Mouse (Mus musculus): Measurements from ENCODE around the gene Fam92b. TPM values are rescaled to one million over a fixed set of nuclear protein-coding genes. Genes with fewer than 3 reads are reported as not detected.

Gene Fam92b
- polyA plus RNA-seq, 1 experiment from 2014 or later, result 0.94 TPM

- ATAC-seq (ENCODE audit: insufficient read depth, low FRiP score, low read depth), result no peak
- Histone ChIP-seq H3K27ac (no peak overlapping the region), H3K4me3 (replicated peaks) (no peak overlapping the region), H3K9ac (no peak overlapping the region), H3K4me1 (peaks cover 34% of the 10 kb centered on the region), H3K27me3 (replicated peaks) (no peaks in the 10 kb centered on the region), H3K36me3 (no peaks in the 10 kb centered on the region), H3K4me2 (no peak overlapping the region), H3K9me3 (no peaks in the 10 kb centered on the region)
- 33% methylated on average over 11 of the region's 11 CpGs for WGBS
Observed at GRCm38 (mm10) chr8:120208113-120208512, 30.8 kb upstream of the Fam92b start.

GRCm38 (mm10) chr8:120207364-120207763, 30.1 kb upstream of the Fam92b start:
- Histone ChIP-seq H3K4me3 (replicated peaks) (no peak overlapping the region), H3K36me3 (no peaks in the 10 kb centered on the region), H3K27ac (no peak overlapping the region), H3K4me2 (no peak overlapping the region), H3K9ac (no peak overlapping the region), H3K9me3 (no peaks in the 10 kb centered on the region), H3K27me3 (replicated peaks) (no peaks in the 10 kb centered on the region), H3K4me1 (peaks cover 37% of the 10 kb centered on the region)
- ATAC-seq (ENCODE audit: insufficient read depth, low FRiP score, low read depth), result no peak
- 86% methylated on average over 8 of the region's 8 CpGs for WGBS

DNA sequence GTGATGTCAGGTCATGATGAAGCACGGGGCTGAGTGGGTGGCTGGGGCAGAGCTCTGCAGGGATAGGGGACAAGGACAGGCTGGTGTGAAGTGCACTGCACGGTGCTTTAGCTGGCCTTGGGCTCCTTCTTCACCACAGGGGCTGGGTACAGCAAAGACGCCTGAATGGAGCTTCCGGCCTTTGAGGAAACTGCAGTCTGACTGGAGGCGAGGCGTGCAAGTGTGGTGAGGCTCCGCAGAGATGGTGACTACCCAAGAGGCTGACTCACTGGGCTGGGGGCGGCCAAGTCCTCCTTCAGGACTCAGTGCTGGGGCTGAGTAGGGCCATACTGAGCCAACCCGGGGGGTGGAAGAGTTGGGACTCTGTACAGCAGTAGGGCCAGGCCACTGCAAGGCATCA, 28.6 kb upstream of the Fam92b start:
- peak; percentile 24; the same call in 1 of the 2 replicates for ATAC-seq (ENCODE audit: insufficient read depth, low FRiP score, low read depth)
- Histone ChIP-seq H3K27me3 (replicated peaks) (no peaks in the 10 kb centered on the region), H3K4me1 (peaks cover 30% of the 10 kb centered on the region), H3K36me3 (no peaks in the 10 kb centered on the region), H3K4me3 (replicated peaks) (no peak overlapping the region), H3K27ac (0 out of 2 replicates have a peak overlapping the region, but pooled peaks have one; percentile 9), H3K4me2 (no peak overlapping the region), H3K9me3 (no peaks in the 10 kb centered on the region), H3K9ac (no peak overlapping the region)
- WGBS, result 87% methylated on average over 9 of the region's 9 CpGs

DNA sequence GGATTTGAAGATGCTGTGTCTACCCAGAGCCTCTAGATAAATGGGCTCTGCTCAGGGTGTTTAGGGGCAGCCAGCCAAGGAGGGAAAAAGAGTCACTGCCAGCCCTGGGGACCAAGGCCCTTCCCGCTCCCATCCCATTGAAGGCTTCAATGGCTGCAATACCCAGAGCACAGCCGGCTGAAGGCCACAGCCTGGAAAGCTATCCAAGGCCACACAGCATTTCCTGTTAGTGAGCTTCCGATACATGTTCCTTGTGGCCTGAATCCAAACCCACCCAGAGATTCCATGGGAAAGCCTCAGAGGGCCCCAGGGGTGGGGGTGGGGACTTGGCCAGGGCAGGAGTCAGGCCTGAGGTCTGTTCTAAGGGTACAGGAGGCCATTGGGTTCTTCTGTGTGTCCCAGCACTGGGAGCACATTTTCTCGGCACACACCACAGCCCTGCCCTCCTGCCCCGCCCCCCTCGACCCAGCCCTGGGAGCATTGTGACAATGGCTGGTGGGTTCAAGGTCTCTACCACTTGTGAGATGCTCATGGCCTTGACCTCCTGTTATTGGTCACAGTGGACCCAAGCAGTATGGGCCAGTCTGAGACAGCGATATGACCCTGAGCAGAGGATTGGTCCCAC, 27.6 kb upstream of the Fam92b start:
- WGBS, result 53% methylated on average over 7 of the region's 7 CpGs
- H3K36me3 ChIP-seq, result no peaks in the 10 kb centered on the region
- no peaks in the 10 kb centered on the region for H3K27me3 ChIP-seq (replicated peaks)
- peak overlapping the region; percentile 63 for H3K27ac ChIP-seq
- H3K4me1 ChIP-seq, result peaks cover 19% of the 10 kb centered on the region; the same call in 1 of the 2 replicates
- no peak overlapping the region for H3K4me3 ChIP-seq (replicated peaks)
- H3K9ac ChIP-seq, result no peak overlapping the region
- no peak overlapping the region for H3K4me2 ChIP-seq
- H3K9me3 ChIP-seq, result no peaks in the 10 kb centered on the region
- no peak; the same call in 1 of the 2 replicates for ATAC-seq (ENCODE audit: insufficient read depth, low FRiP score, low read depth)

DNA sequence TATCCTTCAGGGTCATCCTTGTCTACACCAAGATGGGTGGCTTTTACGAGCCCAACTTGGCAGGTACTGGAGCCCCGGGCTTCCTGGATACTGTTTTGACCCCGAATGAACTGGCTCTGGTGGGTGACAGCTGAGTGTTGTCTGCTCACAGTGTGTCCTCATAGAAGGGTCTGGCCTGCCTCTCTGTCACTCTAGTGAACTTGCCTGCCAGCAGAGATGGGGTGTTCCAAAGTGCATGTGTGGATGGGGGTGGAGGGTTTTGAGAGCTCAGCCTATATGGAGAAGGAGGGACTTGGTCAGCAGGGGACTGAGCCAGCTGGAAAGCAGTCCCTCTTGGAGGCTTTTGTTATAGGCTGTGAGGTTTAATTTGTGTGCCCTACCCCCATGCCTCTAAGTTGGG, 25.3 kb upstream of the Fam92b start:
- Histone ChIP-seq H3K27me3 (replicated peaks) (no peaks in the 10 kb centered on the region), H3K4me1 (peaks cover 18% of the 10 kb centered on the region; the same call in 1 of the 2 replicates), H3K4me3 (replicated peaks) (no peak overlapping the region), H3K4me2 (no peak overlapping the region), H3K36me3 (no peaks in the 10 kb centered on the region), H3K9ac (no peak overlapping the region), H3K9me3 (no peaks in the 10 kb centered on the region), H3K27ac (no peak overlapping the region)
- ATAC-seq (ENCODE audit: insufficient read depth, low FRiP score, low read depth), result no peak
- WGBS, result 28% methylated on average over 3 of the region's 3 CpGs

DNA sequence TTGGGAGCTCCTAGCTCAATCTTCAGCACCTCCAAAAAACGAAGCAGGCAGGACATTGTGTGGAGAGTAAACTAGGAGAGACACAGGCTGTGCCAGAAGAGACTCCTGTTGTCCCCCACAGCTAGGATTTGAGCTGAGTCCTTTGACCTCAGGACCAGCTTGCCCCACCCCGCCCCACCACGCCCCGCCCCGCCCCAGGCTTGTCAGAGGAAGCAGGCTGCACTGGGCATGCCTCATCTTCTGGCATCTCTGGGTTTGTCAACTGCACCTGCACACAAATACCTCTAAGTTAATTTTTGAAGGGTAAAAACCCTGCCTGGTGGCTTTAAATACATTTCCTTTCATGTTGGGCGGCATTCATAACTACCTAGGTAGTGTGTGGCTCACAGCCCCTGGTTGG, 24.1 kb upstream of the Fam92b start:
- no peak for ATAC-seq (ENCODE audit: insufficient read depth, low FRiP score, low read depth)
- Histone ChIP-seq H3K9me3 (no peaks in the 10 kb centered on the region), H3K36me3 (no peaks in the 10 kb centered on the region), H3K27me3 (replicated peaks) (no peaks in the 10 kb centered on the region), H3K4me2 (no peak overlapping the region), H3K4me3 (replicated peaks) (no peak overlapping the region), H3K9ac (no peak overlapping the region), H3K27ac (no peak overlapping the region), H3K4me1 (peaks cover 18% of the 10 kb centered on the region; the same call in 1 of the 2 replicates)
- WGBS, result 77% methylated on average over 6 of the region's 6 CpGs

- 93% methylated on average over 5 of the region's 5 CpGs for WGBS
- H3K4me3 ChIP-seq (replicated peaks), result no peak overlapping the region
- no peak overlapping the region for H3K4me2 ChIP-seq
- peak overlapping the region; percentile 85 for H3K27ac ChIP-seq
- H3K9ac ChIP-seq, result no peak overlapping the region
- ATAC-seq (ENCODE audit: insufficient read depth, low FRiP score, low read depth), result no peak
- no peaks in the 10 kb centered on the region for H3K27me3 ChIP-seq (replicated peaks)
- no peaks in the 10 kb centered on the region for H3K36me3 ChIP-seq
- no peaks in the 10 kb centered on the region for H3K9me3 ChIP-seq
- peaks cover 22% of the 10 kb centered on the region for H3K4me1 ChIP-seq
Observed at GRCm38 (mm10) chr8:120192118-120192517, 14.9 kb upstream of the Fam92b start.

GRCm38 (mm10) chr8:120191633-120192032, 14.4 kb upstream of the Fam92b start:
- H3K4me1 ChIP-seq, result peaks cover 27% of the 10 kb centered on the region
- no peak overlapping the region for H3K4me3 ChIP-seq (replicated peaks)
- no peaks in the 10 kb centered on the region for H3K36me3 ChIP-seq
- H3K9me3 ChIP-seq, result no peaks in the 10 kb centered on the region
- H3K27me3 ChIP-seq (replicated peaks), result no peaks in the 10 kb centered on the region
- H3K27ac ChIP-seq, result peak overlapping the region; percentile 85
- WGBS, result 62% methylated on average over 5 of the region's 5 CpGs
- no peak overlapping the region for H3K9ac ChIP-seq
- no peak overlapping the region for H3K4me2 ChIP-seq
- ATAC-seq (ENCODE audit: insufficient read depth, low FRiP score, low read depth), result 0 out of 2 replicates have a peak, but pooled peaks have one; percentile 19

DNA sequence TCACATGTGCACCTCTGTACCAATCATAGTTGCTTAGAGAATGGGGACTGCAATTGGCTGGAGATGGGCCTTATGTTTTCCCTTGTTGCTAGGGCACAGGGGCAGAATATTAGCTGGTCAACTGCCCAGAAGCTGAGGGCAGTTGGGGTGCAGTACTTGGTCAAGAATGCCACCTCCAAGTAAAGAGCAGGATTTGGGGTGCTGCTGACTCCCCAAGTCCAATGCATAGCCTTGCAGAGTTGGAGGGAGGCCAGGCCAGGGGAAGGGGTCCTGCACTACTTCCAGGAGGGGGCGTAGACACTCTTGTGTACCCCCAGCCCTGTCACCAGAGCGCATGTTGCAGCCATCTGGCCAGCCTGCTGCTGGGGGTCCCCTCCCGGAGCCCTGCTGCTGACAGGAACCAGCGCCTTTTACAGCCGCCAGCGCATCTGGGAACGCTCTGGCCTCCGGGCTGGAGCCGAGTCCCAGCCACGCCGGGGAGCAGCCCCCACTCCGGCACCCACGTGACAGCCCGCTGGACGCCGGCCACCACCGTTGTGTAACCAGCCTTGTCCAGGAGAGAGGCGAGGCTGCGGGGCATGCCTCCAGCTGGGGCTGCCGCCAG, 13.6 kb upstream of the Fam92b start:
- H3K36me3 ChIP-seq, result no peaks in the 10 kb centered on the region
- peak overlapping the region; percentile 85 for H3K27ac ChIP-seq
- H3K27me3 ChIP-seq (replicated peaks), result no peaks in the 10 kb centered on the region
- H3K4me3 ChIP-seq (replicated peaks), result no peak overlapping the region
- no peak overlapping the region for H3K9ac ChIP-seq
- 24% methylated on average over 20 of the region's 20 CpGs for WGBS
- H3K4me2 ChIP-seq, result peak overlapping the region; percentile 43
- ATAC-seq (ENCODE audit: insufficient read depth, low FRiP score, low read depth), result peak; percentile 78
- H3K9me3 ChIP-seq, result no peaks in the 10 kb centered on the region
- peaks cover 34% of the 10 kb centered on the region for H3K4me1 ChIP-seq

- ATAC-seq (ENCODE audit: insufficient read depth, low FRiP score, low read depth), result no peak
- Histone ChIP-seq H3K4me2 (no peak overlapping the region), H3K9ac (no peak overlapping the region), H3K27me3 (replicated peaks) (no peaks in the 10 kb centered on the region), H3K4me1 (peaks cover 41% of the 10 kb centered on the region), H3K4me3 (replicated peaks) (no peak overlapping the region), H3K36me3 (no peaks in the 10 kb centered on the region), H3K27ac (no peak overlapping the region), H3K9me3 (no peaks in the 10 kb centered on the region)
- 78% methylated on average over 17 of the region's 17 CpGs for WGBS
Observed at GRCm38 (mm10) chr8:120190107-120190809, 13.0 kb upstream of the Fam92b start.

DNA sequence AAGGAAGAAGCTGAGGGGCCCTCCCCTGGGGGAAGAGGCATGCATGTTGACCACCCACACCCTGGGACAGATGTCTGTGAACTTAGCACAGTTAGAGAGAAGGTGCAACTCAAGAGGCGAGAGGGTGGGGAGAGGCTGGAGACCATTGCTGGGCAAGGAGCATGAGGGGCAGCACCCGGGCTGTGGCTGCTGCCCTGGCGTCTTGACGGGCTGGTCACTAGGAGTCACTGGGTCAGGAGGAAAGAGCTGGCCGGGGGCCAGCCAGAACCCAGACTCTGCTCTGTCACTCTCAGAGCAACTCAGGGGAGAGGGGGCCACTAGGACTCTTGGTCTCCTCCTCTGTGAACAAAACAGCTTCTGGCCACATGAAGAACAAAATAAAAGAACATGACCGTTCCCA, 12.2 kb upstream of the Fam92b start:
- Histone ChIP-seq H3K4me1 (peaks cover 48% of the 10 kb centered on the region), H3K4me2 (no peak overlapping the region), H3K36me3 (no peaks in the 10 kb centered on the region), H3K27ac (no peak overlapping the region), H3K4me3 (replicated peaks) (no peak overlapping the region), H3K27me3 (replicated peaks) (no peaks in the 10 kb centered on the region), H3K9me3 (no peaks in the 10 kb centered on the region), H3K9ac (no peak overlapping the region)
- no peak for ATAC-seq (ENCODE audit: insufficient read depth, low FRiP score, low read depth)
- 71% methylated on average over 6 of the region's 6 CpGs for WGBS

GRCm38 (mm10) chr8:120188510-120188909, 11.2 kb upstream of the Fam92b start:
- Histone ChIP-seq H3K9ac (no peak overlapping the region), H3K36me3 (no peaks in the 10 kb centered on the region), H3K9me3 (no peaks in the 10 kb centered on the region), H3K4me2 (no peak overlapping the region), H3K4me1 (peaks cover 54% of the 10 kb centered on the region), H3K27ac (no peak overlapping the region), H3K4me3 (replicated peaks) (no peak overlapping the region), H3K27me3 (replicated peaks) (no peaks in the 10 kb centered on the region)
- no peak for ATAC-seq (ENCODE audit: insufficient read depth, low FRiP score, low read depth)
- 79% methylated on average over 6 of the region's 6 CpGs for WGBS

All from stomach, embryonic 15.5 days (tissue).